Mouse (Mus musculus) heart, adult 2 months (tissue): ENCODE measurements around the gene Sapcd1. TPM values are rescaled to one million over a fixed set of nuclear protein-coding genes. Genes with fewer than 3 reads are reported as not detected.
"Not testable (repeated sequence)": the region's sequence is repeated elsewhere in the genome, so short reads cannot be mapped to it uniquely, and the experiment has no call there.

Source experiments
- DNase-seq, 2 experiments: peaks; one replicate each; pipeline ENCODE4 v3.0.0; 2021
- H3K27ac ChIP-seq: fragments of 200-600 bp; 2 replicates; pipeline ENCODE4 v1.8.1; 2022
- H3K27me3 ChIP-seq: fragments of 200-500 bp; 2 replicates; pipeline ENCODE4 v1.6.1; 2012; ENCODE audit warnings: mild to moderate bottlenecking, low read length, inconsistent platforms, mixed read lengths; ENCODE audit not compliant: control insufficient read depth, insufficient read depth
- H3K36me3 ChIP-seq: fragments of 200-500 bp; 2 replicates; pipeline ENCODE4 v1.6.1; 2012; ENCODE audit warnings: low read length, inconsistent platforms; ENCODE audit not compliant: control insufficient read depth, insufficient read depth
- H3K4me1 ChIP-seq: fragments of 200-500 bp; 2 replicates; pipeline ENCODE4 v1.6.1; 2011; ENCODE audit warnings: low read length; ENCODE audit not compliant: control insufficient read depth, insufficient read depth
- H3K4me3 ChIP-seq: fragments of 200-600 bp; 2 replicates; pipeline ENCODE4 v1.8.1; 2022
- H3K79me2 ChIP-seq: fragments of 200-500 bp; replicated peaks from 2 replicates; pipeline ENCODE4 v1.6.1; 2012; ENCODE audit warnings: mild to moderate bottlenecking, inconsistent platforms, low read length, moderate library complexity, mixed read lengths; ENCODE audit not compliant: control insufficient read depth, insufficient read depth
- H3K9ac ChIP-seq: fragments of 200-500 bp; 2 replicates; pipeline ENCODE4 v1.6.1; 2012; ENCODE audit warnings: low read depth, mild to moderate bottlenecking, control low read depth, inconsistent platforms, low read length, mixed read lengths
- CTCF ChIP-seq: fragments of 200-600 bp; IDR thresholded peaks from 2 replicates; pipeline ENCODE4 v1.8.1; 2022; ENCODE audit warnings: antibody characterized with exemption, mild to moderate bottlenecking, moderate library complexity
- EP300 ChIP-seq: fragments of 200-500 bp; IDR thresholded peaks from 2 replicates; pipeline ENCODE4 v1.6.1; 2011; ENCODE audit warnings: low read depth, low read length, control low read depth; ENCODE audit not compliant: insufficient read depth
- POLR2A ChIP-seq: fragments of 200-500 bp; IDR thresholded peaks from 2 replicates; pipeline ENCODE4 v1.6.1; 2011; ENCODE audit warnings: mild to moderate bottlenecking, low read depth, low read length, control low read depth; ENCODE audit not compliant: insufficient read depth
- WGBS: fragments of 180-500 bp; shearing (Covaris S2); methylation state at CpG from one replicate; pipeline ENCODE4 v1.1.7; 2018; 5-methylcytosine and 5-hydroxymethylcytosine counted together
- intact Hi-C: fragments of 180-260 bp; cut with DNase I; formaldehyde crosslinking; loops from one replicate; pipeline ENCODE4 v1.15.1; 2025
- polyA plus RNA-seq: library from polyadenylated mRNA; depleted of rRNA; stranded (reverse); fragments of >200 nt; gene quantifications from 2 replicates; pipeline ENCODE4 v1.2.3, GENCODE M21; 2012
- total RNA-seq, 2 experiments: library from RNA; stranded (reverse); gene quantifications; 2 replicates each; pipeline ENCODE4 v1.2.3; 2021

The Sapcd1 gene
- total and polyA plus RNA-seq, 3 experiments = 0.20 TPM; not detected in 2

- no peaks in the 10 kb centered on the region for H3K79me2 ChIP-seq
- H3K4me1 ChIP-seq = no peaks in the 10 kb centered on the region
- H3K36me3 ChIP-seq = no peaks in the 10 kb centered on the region
- no peak overlapping the region for H3K9ac ChIP-seq
- no peak overlapping the region for H3K27ac ChIP-seq
- DNase-seq = no peak
- intact Hi-C loops = no loop called here
- H3K4me3 ChIP-seq = no peak overlapping the region
- TF ChIP-seq EP300 (no peak), CTCF (no peak), POLR2A (no peak)
- no peaks in the 10 kb centered on the region for H3K27me3 ChIP-seq
- WGBS = 60% methylated on average over 6 of the region's 6 CpGs
Observed at GRCm38 (mm10) chr17:35034896-35035295, 7.1 kb upstream of the Sapcd1 start.

GRCm38 (mm10) chr17:35033703-35034102 lies 5.9 kb upstream of the Sapcd1 start:
- WGBS = 72% methylated on average over 1 of the region's 1 CpGs
- DNase-seq, intact Hi-C loops: not testable (repeated sequence)

GRCm38 (mm10) chr17:35032323-35032870 lies 4.6 kb upstream of the Sapcd1 start:
- WGBS = 66% methylated on average over 8 of the region's 8 CpGs
- Histone ChIP-seq H3K36me3 (no peaks in the 10 kb centered on the region), H3K9ac (no peak overlapping the region), H3K27me3 (no peaks in the 10 kb centered on the region), H3K4me1 (no peaks in the 10 kb centered on the region), H3K27ac (no peak overlapping the region), H3K4me3 (no peak overlapping the region), H3K79me2 (no peaks in the 10 kb centered on the region)
- TF ChIP-seq EP300 (no peak), CTCF (no peak), POLR2A (no peak)
- intact Hi-C loops = no loop called here
- no peak for DNase-seq

More at GRCm38 (mm10) chr17:35033703-35034102, 5.9 kb upstream of the Sapcd1 start:
- not testable (repeated sequence) for H3K79me2 ChIP-seq, H3K27me3 ChIP-seq, H3K4me3 ChIP-seq, H3K27ac ChIP-seq, H3K9ac ChIP-seq, H3K4me1 ChIP-seq, H3K36me3 ChIP-seq

GRCm38 (mm10) chr17:35031880-35032279 lies 4.1 kb upstream of the Sapcd1 start:
- 73% methylated on average over 7 of the region's 7 CpGs for WGBS
- Histone ChIP-seq H3K4me3 (no peak overlapping the region), H3K27ac (no peak overlapping the region), H3K79me2 (no peaks in the 10 kb centered on the region), H3K4me1 (no peaks in the 10 kb centered on the region), H3K9ac (no peak overlapping the region), H3K36me3 (no peaks in the 10 kb centered on the region), H3K27me3 (no peaks in the 10 kb centered on the region)
- intact Hi-C loops = no loop called here
- DNase-seq = no peak
- TF ChIP-seq POLR2A (no peak), EP300 (no peak), CTCF (no peak)

GRCm38 (mm10) chr17:35031272-35031671 lies 3.5 kb upstream of the Sapcd1 start:
- Histone ChIP-seq H3K9ac (no peak overlapping the region), H3K4me1 (no peaks in the 10 kb centered on the region), H3K27me3 (no peaks in the 10 kb centered on the region), H3K4me3 (no peak overlapping the region), H3K36me3 (no peaks in the 10 kb centered on the region), H3K79me2 (no peaks in the 10 kb centered on the region), H3K27ac (no peak overlapping the region)
- no peak for TF ChIP-seq POLR2A
- no peak for TF ChIP-seq EP300
- no peak for TF ChIP-seq CTCF
- 89% methylated on average over 11 of the region's 11 CpGs for WGBS
- intact Hi-C loops = no loop called here
- no peak for DNase-seq

GRCm38 (mm10) chr17:35029691-35030532 lies 2.1 kb upstream of the Sapcd1 start:
- WGBS = 49% methylated on average over 19 of the region's 19 CpGs
- no peak for DNase-seq
- no peak overlapping the region for H3K9ac ChIP-seq

More at GRCm38 (mm10) chr17:35029691-35030532, 2.1 kb upstream of the Sapcd1 start:
- Histone ChIP-seq H3K79me2 (no peaks in the 10 kb centered on the region), H3K27ac (no peak overlapping the region), H3K36me3 (no peaks in the 10 kb centered on the region), H3K4me3 (no peak overlapping the region), H3K4me1 (no peaks in the 10 kb centered on the region), H3K27me3 (no peaks in the 10 kb centered on the region)
- intact Hi-C loops = no loop called here
- TF ChIP-seq CTCF (peak; percentile 61), POLR2A (no peak), EP300 (no peak)
